10 mouse cellular contexts compared by ENCODE assay signal in genomic region chr11:81148423-81148822, GRCm38 (mm10).
DNase-seq lines count a peak whose midpoint lies in the region; ATAC-seq lines count a peak whose summit lies in the region.
"Had no signal": no experiment of that assay in that cellular context is flagged by ENCODE, and none has a peak within 500 bp of the region (broad histone marks: within the 10 kb centered on the region; RNA-seq: fewer than 3 reads in every experiment).

No protein-coding gene starts in this region.

- no peak for DNase-seq in frontal cortex, postnatal 25 days (ENCODE audit: low spot score in 2 of 2)
- DNase-seq in right cerebral cortex, adult 18-20 months = peak; percentile 48
- no peak for DNase-seq in right cerebral cortex, postnatal 25 days
- peak; percentile 50 to 81 for DNase-seq in layer of hippocampus, postnatal 14 days (ENCODE audit: low spot score in 2 of 2)
- no peak for DNase-seq in ovary, adult 18-20 months (ENCODE audit: low spot score)
- no peak for DNase-seq in heart, postnatal 4 days
- no peak for DNase-seq in heart, postnatal 36 days
- DNase-seq: lung, postnatal 36 days had no signal

- intact Hi-C loops in heart, postnatal 36 days (cut with DNase I) = no loop called here

- peak; percentile 31; the same call in 1 of the 2 replicates for ATAC-seq in frontal cortex, adult (ENCODE audit: low TSS enrichment)
- ATAC-seq: intestine, postnatal 0 days had no signal

Comparison
In these comparisons a context has a peak if more than half of its experiments do, and no peak if none do; other contexts are left out.
1. DNase-seq: peak in right cerebral cortex, adult 18-20 months (single experiment) and layer of hippocampus, postnatal 14 days (2 of 2); none in frontal cortex, postnatal 25 days (0 of 2), right cerebral cortex, postnatal 25 days (single experiment), ovary, adult 18-20 months (single experiment), heart, postnatal 4 days (single experiment) and heart, postnatal 36 days (0 of 2).